Mouse (Mus musculus): ENCODE measurements around the gene Ap3b1.
A peak's percentile ranks its signal among the peaks of the same experiment; 100 is the strongest.
"Not testable (repeated sequence)": the region's sequence is repeated elsewhere in the genome, so short reads cannot be mapped to it uniquely, and the experiment has no call there.

Ap3b1 gene

DNA sequence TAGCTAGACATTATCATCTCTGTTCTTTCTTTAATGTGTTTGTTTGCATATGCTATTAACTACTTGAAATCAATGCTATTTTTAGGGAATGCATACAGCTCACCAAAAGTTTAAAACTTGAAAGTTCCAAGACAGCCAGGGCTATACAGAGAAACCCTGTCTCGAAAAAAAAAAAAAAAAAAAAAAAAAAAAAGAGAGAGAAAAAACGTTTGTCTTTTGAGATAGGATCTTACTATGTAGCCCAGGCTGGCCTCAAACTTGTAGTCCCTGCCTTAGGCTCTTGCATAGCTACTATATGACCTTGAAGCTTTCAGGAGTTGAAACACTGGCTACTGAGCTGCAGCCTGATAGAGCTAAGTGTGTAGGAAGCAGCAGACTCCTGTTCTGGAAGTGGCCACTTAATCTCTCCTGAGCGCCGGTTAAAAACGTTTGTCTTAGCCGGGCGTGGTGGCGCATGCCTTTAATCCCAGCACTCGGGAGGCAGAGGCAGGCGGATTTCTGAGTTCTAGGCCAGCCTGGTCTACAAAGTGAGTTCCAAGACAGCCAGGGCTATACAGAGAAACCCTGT is 2.3 kb downstream of the Ap3b1 start:
- H3K27me3 ChIP-seq (ENCODE audit: control insufficient read depth, insufficient read depth, low read length, poor library complexity, severe bottlenecking); DNase-seq (ENCODE audit: low read depth, low spot score); H3K36me3 ChIP-seq (ENCODE audit: control insufficient read depth, insufficient read depth, low read length, poor library complexity, severe bottlenecking): not testable (repeated sequence)

GRCm38 (mm10) chr13:94364336-94364735 is 5.6 kb downstream of the Ap3b1 start:
- Histone ChIP-seq H3K27me3 (ENCODE audit: control insufficient read depth, insufficient read depth, low read length, poor library complexity, severe bottlenecking) (no peaks in the 10 kb centered on the region), H3K36me3 (ENCODE audit: control insufficient read depth, insufficient read depth, low read length, poor library complexity, severe bottlenecking) (no peaks in the 10 kb centered on the region)

DNA sequence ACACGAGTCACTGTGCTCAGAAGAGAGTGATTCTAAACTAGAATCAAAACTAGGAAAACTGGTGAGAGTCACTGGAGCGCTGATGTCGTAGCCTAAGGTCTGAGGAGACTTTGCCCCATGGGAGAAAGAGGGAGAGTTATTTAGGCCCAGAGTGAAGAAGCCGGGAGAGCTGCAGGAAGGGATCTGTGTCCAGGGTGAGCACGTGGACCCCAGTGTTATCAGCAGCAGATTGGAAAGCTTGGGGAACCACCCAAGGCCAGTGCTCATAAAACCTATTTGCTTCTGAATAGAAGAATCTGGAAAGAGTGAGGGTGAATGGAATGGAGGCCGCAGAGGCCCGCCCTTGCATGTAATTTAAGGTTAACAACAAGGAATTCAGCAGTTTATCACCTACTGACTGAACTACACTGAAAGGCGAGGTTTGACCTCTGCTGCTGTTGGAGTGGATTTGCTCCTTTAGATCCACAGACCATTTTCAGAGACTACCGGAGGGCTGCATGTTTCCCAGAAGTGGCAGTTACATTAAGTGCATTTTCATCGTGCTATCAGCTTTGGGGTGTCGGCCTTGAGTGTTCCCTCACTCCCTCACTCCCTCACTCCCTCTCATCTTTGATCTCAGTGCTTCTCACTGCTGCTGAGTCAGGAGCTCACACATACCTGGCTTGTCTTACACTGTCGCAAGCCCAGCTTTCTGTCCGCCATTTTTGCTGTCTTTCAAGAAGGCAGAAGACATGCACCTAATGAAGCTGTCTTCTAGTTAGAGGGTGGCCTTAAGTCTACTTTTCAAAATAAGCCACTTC is 6.5 kb downstream of the Ap3b1 start:
- no peaks in the 10 kb centered on the region for H3K36me3 ChIP-seq (ENCODE audit: control insufficient read depth, insufficient read depth, low read length, poor library complexity, severe bottlenecking)
- H3K27me3 ChIP-seq (ENCODE audit: control insufficient read depth, insufficient read depth, low read length, poor library complexity, severe bottlenecking) = no peaks in the 10 kb centered on the region
- DNase-seq (ENCODE audit: low read depth, low spot score) = no peak

More at GRCm38 (mm10) chr13:94364336-94364735, 5.6 kb downstream of the Ap3b1 start:
- DNase-seq (ENCODE audit: low read depth, low spot score) = no peak

DNA sequence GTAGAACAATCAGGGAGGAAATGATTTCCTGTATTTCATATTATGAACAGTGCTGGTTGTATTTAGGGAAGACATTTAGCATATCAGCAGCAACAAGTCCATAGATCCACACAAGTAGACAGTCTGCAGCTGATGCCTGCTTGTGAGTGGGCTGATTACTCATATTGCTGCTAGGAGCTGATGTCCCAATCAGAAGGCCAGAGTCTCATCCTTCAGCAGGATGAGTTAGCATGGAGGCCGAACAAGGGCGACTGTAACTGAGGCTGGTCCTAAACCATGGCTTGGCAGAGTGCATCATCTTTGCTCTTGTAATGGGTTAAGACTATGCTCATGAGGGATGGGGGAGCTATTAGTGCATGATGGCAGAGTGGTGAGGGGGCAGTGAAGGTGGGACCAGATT is 9.1 kb downstream of the Ap3b1 start:
- Histone ChIP-seq H3K36me3 (ENCODE audit: control insufficient read depth, insufficient read depth, low read length, poor library complexity, severe bottlenecking) (no peaks in the 10 kb centered on the region), H3K27me3 (ENCODE audit: control insufficient read depth, insufficient read depth, low read length, poor library complexity, severe bottlenecking) (no peaks in the 10 kb centered on the region)
- no peak for DNase-seq (ENCODE audit: low read depth, low spot score)

GRCm38 (mm10) chr13:94370521-94370920 is 11.8 kb downstream of the Ap3b1 start:
- H3K36me3 ChIP-seq (ENCODE audit: control insufficient read depth, insufficient read depth, low read length, poor library complexity, severe bottlenecking) = no peaks in the 10 kb centered on the region
- no peak for DNase-seq (ENCODE audit: low read depth, low spot score)
- no peaks in the 10 kb centered on the region for H3K27me3 ChIP-seq (ENCODE audit: control insufficient read depth, insufficient read depth, low read length, poor library complexity, severe bottlenecking)

DNA sequence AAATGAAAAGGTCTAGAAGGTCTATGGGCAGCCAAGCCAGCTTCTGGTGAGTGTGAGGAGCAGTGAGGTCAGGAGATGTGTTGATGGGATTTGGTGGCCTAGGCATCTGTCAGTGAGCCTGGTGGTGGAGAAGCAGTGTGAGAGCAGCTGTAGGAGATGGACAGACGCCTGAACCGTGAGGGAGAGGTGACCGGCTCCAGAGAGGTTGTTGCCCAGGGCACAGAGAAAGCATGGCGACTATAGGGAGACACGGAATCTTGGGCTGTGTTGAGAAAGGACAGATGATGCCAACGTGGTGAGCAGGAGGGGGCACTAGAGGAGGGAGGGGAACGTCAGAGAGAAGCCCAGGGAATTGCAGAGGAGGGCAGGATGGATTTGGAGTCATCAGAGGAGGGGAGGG is 13.3 kb downstream of the Ap3b1 start:
- no peak for DNase-seq (ENCODE audit: low read depth, low spot score)
- Histone ChIP-seq H3K27me3 (ENCODE audit: control insufficient read depth, insufficient read depth, low read length, poor library complexity, severe bottlenecking) (no peaks in the 10 kb centered on the region), H3K36me3 (ENCODE audit: control insufficient read depth, insufficient read depth, low read length, poor library complexity, severe bottlenecking) (no peaks in the 10 kb centered on the region)

DNA sequence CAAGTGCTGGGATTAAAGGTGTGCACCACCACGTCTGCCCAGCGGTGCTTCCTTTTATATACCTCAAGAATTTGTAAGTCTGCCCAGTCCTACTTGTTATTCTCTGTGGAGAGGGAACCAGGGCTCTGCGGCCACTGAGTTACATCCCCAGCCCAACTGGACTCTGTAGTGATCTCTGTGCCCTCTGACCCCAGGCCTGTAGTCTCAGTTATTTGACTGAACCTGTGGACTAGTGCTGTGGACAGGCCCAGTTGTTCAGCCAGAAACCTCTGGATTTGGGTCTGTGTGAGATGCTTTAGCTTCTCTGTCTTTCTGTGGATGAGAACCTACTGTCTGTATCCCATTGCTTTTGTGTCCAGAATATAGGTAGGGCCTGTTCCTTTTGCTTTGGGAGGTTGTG is 15.4 kb downstream of the Ap3b1 start:
- Histone ChIP-seq H3K27me3 (ENCODE audit: control insufficient read depth, insufficient read depth, low read length, poor library complexity, severe bottlenecking) (no peaks in the 10 kb centered on the region), H3K36me3 (ENCODE audit: control insufficient read depth, insufficient read depth, low read length, poor library complexity, severe bottlenecking) (no peaks in the 10 kb centered on the region)
- DNase-seq (ENCODE audit: low read depth, low spot score) = no peak

GRCm38 (mm10) chr13:94375526-94376390 is 17.0 kb downstream of the Ap3b1 start:
- Histone ChIP-seq H3K27me3 (ENCODE audit: control insufficient read depth, insufficient read depth, low read length, poor library complexity, severe bottlenecking) (no peaks in the 10 kb centered on the region), H3K36me3 (ENCODE audit: control insufficient read depth, insufficient read depth, low read length, poor library complexity, severe bottlenecking) (no peaks in the 10 kb centered on the region)
- no peak for DNase-seq (ENCODE audit: low read depth, low spot score)

- Histone ChIP-seq H3K27me3 (ENCODE audit: control insufficient read depth, insufficient read depth, low read length, poor library complexity, severe bottlenecking) (no peaks in the 10 kb centered on the region), H3K36me3 (ENCODE audit: control insufficient read depth, insufficient read depth, low read length, poor library complexity, severe bottlenecking) (no peaks in the 10 kb centered on the region)
- DNase-seq (ENCODE audit: low read depth, low spot score) = no peak
These were observed 20.2 kb downstream of the Ap3b1 start for GRCm38 (mm10) chr13:94379006-94379405.

DNA sequence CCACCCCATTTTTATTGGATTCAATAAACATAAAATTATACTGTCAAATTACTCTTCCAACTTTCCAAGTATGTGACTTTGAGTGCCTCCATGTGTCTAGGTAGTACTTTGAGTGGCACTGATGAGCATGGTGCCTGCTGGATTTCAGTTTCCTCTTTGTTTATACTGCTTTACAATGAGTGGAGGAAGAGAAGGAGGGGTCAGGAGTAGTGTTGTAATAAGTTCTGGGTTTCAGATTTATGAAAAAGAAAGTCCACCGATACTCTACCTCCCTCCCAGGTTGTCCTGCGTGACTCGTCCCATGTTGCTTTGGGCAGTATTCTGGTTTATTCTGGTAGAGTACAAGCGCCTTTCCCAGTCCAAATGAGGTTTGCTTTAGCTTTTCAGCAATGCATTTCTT is 22.7 kb downstream of the Ap3b1 start:
- Histone ChIP-seq H3K27me3 (ENCODE audit: control insufficient read depth, insufficient read depth, low read length, poor library complexity, severe bottlenecking) (no peaks in the 10 kb centered on the region), H3K36me3 (ENCODE audit: control insufficient read depth, insufficient read depth, low read length, poor library complexity, severe bottlenecking) (no peaks in the 10 kb centered on the region)
- no peak for DNase-seq (ENCODE audit: low read depth, low spot score)

GRCm38 (mm10) chr13:94381829-94382675 is 23.3 kb downstream of the Ap3b1 start:
- DNase-seq (ENCODE audit: low read depth, low spot score) = peak; percentile 25
- no peaks in the 10 kb centered on the region for H3K36me3 ChIP-seq (ENCODE audit: control insufficient read depth, insufficient read depth, low read length, poor library complexity, severe bottlenecking)
- H3K27me3 ChIP-seq (ENCODE audit: control insufficient read depth, insufficient read depth, low read length, poor library complexity, severe bottlenecking) = no peaks in the 10 kb centered on the region

DNA sequence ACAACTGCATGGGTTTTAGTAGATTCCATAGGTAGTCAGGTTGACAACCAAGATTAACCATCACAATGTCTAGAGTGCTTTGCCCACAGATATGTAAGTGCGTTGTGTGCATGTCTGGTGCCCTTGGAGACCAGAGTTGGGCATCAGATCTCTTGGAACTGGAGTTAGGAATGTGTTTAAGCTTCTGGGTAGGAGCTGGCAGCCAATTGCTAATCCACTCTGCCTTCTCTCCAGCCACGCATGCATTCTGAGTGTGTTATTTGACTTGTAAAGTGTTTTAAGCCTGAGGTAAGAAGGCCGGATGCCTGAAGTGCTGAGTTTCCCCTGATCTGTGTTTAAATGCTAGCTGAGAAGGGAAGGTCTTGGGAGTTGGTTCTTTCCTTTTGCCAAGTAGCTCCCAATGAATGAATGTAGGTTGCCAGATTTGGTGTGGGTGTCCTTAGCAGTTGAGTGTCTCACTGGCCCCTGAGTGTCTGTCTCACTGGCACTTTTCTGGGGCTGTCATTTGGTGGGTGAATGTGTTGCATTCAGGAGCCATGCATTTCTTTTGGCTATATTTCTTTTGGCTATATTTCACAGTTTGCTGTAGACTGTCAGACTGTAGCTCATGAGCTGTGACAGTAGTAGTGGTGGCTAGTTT is 26.3 kb downstream of the Ap3b1 start:
- H3K27me3 ChIP-seq (ENCODE audit: control insufficient read depth, insufficient read depth, low read length, poor library complexity, severe bottlenecking) = no peaks in the 10 kb centered on the region
- no peaks in the 10 kb centered on the region for H3K36me3 ChIP-seq (ENCODE audit: control insufficient read depth, insufficient read depth, low read length, poor library complexity, severe bottlenecking)
- no peak for DNase-seq (ENCODE audit: low read depth, low spot score)

DNA sequence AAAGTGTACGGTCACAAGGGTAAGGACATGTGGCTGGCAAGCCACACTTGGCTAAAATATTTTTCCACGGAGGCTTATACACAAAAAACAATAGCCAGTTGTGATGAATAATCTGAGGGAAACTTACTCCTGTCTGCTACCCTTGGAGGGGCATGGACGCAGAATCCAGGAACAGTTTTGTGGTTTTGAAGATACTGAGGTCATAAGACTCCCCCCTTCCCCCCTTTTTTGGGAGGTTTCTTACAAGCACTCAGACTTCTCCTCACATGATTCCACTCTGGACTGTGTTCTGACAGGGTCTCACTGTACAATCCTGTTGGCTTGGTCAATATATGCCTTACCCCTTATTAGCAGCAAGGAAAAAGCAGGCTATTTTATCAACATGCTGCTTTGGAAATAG is 29.8 kb downstream of the Ap3b1 start:
- Histone ChIP-seq H3K27me3 (ENCODE audit: control insufficient read depth, insufficient read depth, low read length, poor library complexity, severe bottlenecking) (no peaks in the 10 kb centered on the region), H3K36me3 (ENCODE audit: control insufficient read depth, insufficient read depth, low read length, poor library complexity, severe bottlenecking) (peaks cover 2% of the 10 kb centered on the region; the same call in 1 of the 2 replicates)
- no peak for DNase-seq (ENCODE audit: low read depth, low spot score)

- H3K27me3 ChIP-seq (ENCODE audit: control insufficient read depth, insufficient read depth, low read length, poor library complexity, severe bottlenecking) = no peaks in the 10 kb centered on the region
- peaks cover 2% of the 10 kb centered on the region; the same call in 1 of the 2 replicates for H3K36me3 ChIP-seq (ENCODE audit: control insufficient read depth, insufficient read depth, low read length, poor library complexity, severe bottlenecking)
- no peak for DNase-seq (ENCODE audit: low read depth, low spot score)
These were observed 30.8 kb downstream of the Ap3b1 start for GRCm38 (mm10) chr13:94389541-94389940.

Measured in splenic B cell, adult 2 months (primary cell).